Mouse (Mus musculus) heart, adult 2 months (tissue): ENCODE results near the gene Rfxap. TPM values are rescaled to one million over a fixed set of nuclear protein-coding genes. Genes with fewer than 3 reads are reported as not detected.

ENCODE experiments used
- DNase-seq, 2 experiments: peaks; one replicate each; pipeline ENCODE4 v3.0.0; 2021
- H3K27ac ChIP-seq: fragments of 200-600 bp; 2 replicates; pipeline ENCODE4 v1.8.1; 2022
- H3K27me3 ChIP-seq: fragments of 200-500 bp; 2 replicates; pipeline ENCODE4 v1.6.1; 2012; ENCODE audit warnings: mild to moderate bottlenecking, low read length, inconsistent platforms, mixed read lengths; ENCODE audit not compliant: control insufficient read depth, insufficient read depth
- H3K36me3 ChIP-seq: fragments of 200-500 bp; 2 replicates; pipeline ENCODE4 v1.6.1; 2012; ENCODE audit warnings: low read length, inconsistent platforms; ENCODE audit not compliant: control insufficient read depth, insufficient read depth
- H3K4me1 ChIP-seq: fragments of 200-500 bp; 2 replicates; pipeline ENCODE4 v1.6.1; 2011; ENCODE audit warnings: low read length; ENCODE audit not compliant: control insufficient read depth, insufficient read depth
- H3K4me3 ChIP-seq: fragments of 200-600 bp; 2 replicates; pipeline ENCODE4 v1.8.1; 2022
- H3K79me2 ChIP-seq: fragments of 200-500 bp; replicated peaks from 2 replicates; pipeline ENCODE4 v1.6.1; 2012; ENCODE audit warnings: mild to moderate bottlenecking, inconsistent platforms, low read length, moderate library complexity, mixed read lengths; ENCODE audit not compliant: control insufficient read depth, insufficient read depth
- H3K9ac ChIP-seq: fragments of 200-500 bp; 2 replicates; pipeline ENCODE4 v1.6.1; 2012; ENCODE audit warnings: low read depth, mild to moderate bottlenecking, control low read depth, inconsistent platforms, low read length, mixed read lengths
- CTCF ChIP-seq: fragments of 200-600 bp; IDR thresholded peaks from 2 replicates; pipeline ENCODE4 v1.8.1; 2022; ENCODE audit warnings: antibody characterized with exemption, mild to moderate bottlenecking, moderate library complexity
- EP300 ChIP-seq: fragments of 200-500 bp; IDR thresholded peaks from 2 replicates; pipeline ENCODE4 v1.6.1; 2011; ENCODE audit warnings: low read depth, low read length, control low read depth; ENCODE audit not compliant: insufficient read depth
- POLR2A ChIP-seq: fragments of 200-500 bp; IDR thresholded peaks from 2 replicates; pipeline ENCODE4 v1.6.1; 2011; ENCODE audit warnings: mild to moderate bottlenecking, low read depth, low read length, control low read depth; ENCODE audit not compliant: insufficient read depth
- WGBS: fragments of 180-500 bp; shearing (Covaris S2); methylation state at CpG from one replicate; pipeline ENCODE4 v1.1.7; 2018; 5-methylcytosine and 5-hydroxymethylcytosine counted together
- intact Hi-C: fragments of 180-260 bp; cut with DNase I; formaldehyde crosslinking; loops from one replicate; pipeline ENCODE4 v1.15.1; 2025
- polyA plus RNA-seq: library from polyadenylated mRNA; depleted of rRNA; stranded (reverse); fragments of >200 nt; gene quantifications from 2 replicates; pipeline ENCODE4 v1.2.3, GENCODE M21; 2012
- total RNA-seq, 2 experiments: library from RNA; stranded (reverse); gene quantifications; 2 replicates each; pipeline ENCODE4 v1.2.3; 2021

Rfxap gene
- total and polyA plus RNA-seq, 3 experiments, result 11.0 to 22.3 (median 20.5) TPM

DNA sequence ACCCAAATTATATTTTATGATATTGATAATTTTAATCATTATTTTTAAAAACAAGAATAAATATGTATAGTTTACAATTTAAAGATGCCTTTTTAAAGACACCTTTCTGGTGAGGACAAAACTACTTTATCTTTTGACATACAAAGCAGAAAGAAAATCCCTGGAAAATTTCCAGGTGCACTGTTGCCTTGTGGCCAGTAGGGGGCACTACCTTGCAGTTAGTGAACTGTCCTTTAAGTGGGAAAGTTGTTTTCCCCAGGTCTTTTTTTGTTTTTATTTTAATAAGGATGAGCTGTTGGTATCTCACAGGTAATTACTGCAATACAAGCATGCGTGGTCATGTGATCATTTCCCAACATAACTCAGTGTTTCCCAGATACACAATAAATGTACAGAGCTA lies 11.8 kb downstream of the Rfxap start:
- DNase-seq, result no peak
- Histone ChIP-seq H3K4me3 (no peak overlapping the region), H3K36me3 (no peaks in the 10 kb centered on the region), H3K27ac (no peak overlapping the region), H3K79me2 (no peaks in the 10 kb centered on the region), H3K9ac (no peak overlapping the region), H3K27me3 (no peaks in the 10 kb centered on the region; the same call in 1 of the 2 replicates), H3K4me1 (no peaks in the 10 kb centered on the region)
- intact Hi-C loops, result no loop called here
- TF ChIP-seq CTCF (peak; percentile 81), EP300 (no peak)
- 94% methylated on average over 1 of the region's 1 CpGs for WGBS

DNA sequence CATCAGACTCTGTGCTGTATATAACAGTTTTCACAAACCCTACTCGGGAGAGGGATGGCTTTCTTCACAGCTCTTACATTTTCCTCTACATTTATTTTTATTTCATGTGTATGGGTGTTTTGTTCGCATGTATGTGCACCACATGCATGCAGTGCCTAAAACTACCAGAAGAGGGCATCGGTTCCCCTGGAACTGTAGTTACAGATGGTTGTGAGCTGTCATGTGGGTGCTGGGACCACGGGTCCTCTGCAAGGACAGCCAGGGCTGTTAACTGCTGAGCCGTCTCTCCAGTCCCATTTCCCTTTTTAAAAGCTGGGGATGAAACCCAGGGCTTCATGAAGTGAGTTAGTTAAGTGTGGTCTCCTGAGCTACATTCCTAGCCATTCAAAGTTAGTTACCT lies 12.2 kb downstream of the Rfxap start:
- H3K27me3 ChIP-seq, result no peaks in the 10 kb centered on the region; the same call in 1 of the 2 replicates
- H3K36me3 ChIP-seq, result no peaks in the 10 kb centered on the region
- TF ChIP-seq CTCF (no peak), EP300 (no peak), POLR2A (no peak)
- H3K4me3 ChIP-seq, result no peak overlapping the region
- H3K27ac ChIP-seq, result no peak overlapping the region
- H3K79me2 ChIP-seq, result no peaks in the 10 kb centered on the region
- DNase-seq, result no peak
- H3K4me1 ChIP-seq, result no peaks in the 10 kb centered on the region
- 93% methylated on average over 5 of the region's 5 CpGs for WGBS
- no peak overlapping the region for H3K9ac ChIP-seq
- intact Hi-C loops, result no loop called here

DNA sequence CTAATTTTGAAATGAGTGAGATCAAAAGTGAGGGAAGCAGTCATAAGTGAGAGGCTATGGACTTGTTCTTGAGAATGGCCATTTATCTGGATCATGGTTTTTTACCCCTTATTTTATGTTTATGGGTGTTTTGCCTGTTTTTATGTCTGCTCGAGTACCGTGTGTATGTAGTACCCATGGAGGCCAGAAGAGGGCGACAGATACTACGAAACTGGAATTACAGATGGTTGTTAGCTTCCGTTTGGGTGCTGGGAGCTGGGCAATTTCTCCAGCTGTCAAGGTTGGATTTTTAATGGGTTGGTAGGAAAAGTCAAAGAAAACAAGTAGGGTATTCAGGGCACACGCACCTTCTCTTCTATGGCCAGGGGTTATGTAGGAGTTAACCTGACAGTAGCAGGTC lies 13.8 kb downstream of the Rfxap start:
- Histone ChIP-seq H3K9ac (no peak overlapping the region), H3K79me2 (no peaks in the 10 kb centered on the region), H3K4me3 (no peak overlapping the region), H3K36me3 (no peaks in the 10 kb centered on the region), H3K4me1 (no peaks in the 10 kb centered on the region), H3K27ac (no peak overlapping the region), H3K27me3 (no peaks in the 10 kb centered on the region; the same call in 1 of the 2 replicates)
- no peak for DNase-seq
- intact Hi-C loops, result no loop called here
- 85% methylated on average over 6 of the region's 6 CpGs for WGBS
- TF ChIP-seq EP300, result no peak
- peak; percentile 46 for TF ChIP-seq CTCF

DNA sequence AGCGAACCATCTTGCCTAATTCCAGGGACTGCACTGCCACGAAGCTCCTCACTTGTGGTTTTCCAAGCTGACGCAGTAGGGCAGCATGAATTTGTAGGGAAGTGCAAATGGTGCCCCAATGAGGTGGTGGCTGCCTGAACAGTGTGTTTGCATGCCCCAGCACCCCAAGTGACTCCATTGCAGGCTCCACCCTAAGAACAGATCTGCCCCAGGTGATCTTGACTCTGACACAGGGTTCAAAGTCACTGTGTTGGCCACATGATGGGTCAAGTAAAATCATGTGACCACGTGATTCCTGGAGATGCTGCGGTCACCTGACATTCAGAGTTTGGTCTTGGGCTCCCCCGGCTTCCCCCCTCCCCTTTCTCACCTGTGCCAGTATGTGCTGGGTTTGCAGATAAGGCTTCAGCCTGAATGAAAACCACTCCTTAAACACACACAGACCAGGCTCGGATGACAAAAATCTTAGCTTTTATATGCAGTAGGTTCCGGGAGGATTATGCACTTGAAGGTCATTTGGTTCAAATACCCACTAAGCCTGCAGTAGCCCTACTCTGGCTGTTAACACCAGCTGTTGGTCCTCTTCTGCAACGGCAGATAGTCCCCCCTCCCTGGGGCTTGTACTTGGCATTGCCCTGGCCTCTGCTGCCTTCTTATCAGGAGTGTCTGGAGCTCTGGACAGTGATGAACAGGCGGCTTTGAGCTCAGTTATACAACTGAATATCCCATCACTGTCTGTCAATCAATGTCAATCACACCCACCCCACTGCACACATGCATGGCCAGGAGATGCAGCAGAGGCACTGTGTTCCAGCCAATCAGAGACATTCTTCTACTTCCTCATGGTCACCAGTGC lies 15.5 kb downstream of the Rfxap start:
- intact Hi-C loops, result no loop called here
- no peak overlapping the region for H3K9ac ChIP-seq
- 63% methylated on average over 10 of the region's 10 CpGs for WGBS
- no peak overlapping the region for H3K27ac ChIP-seq
- H3K4me3 ChIP-seq, result no peak overlapping the region
- H3K4me1 ChIP-seq, result no peaks in the 10 kb centered on the region
- no peaks in the 10 kb centered on the region for H3K79me2 ChIP-seq
- no peaks in the 10 kb centered on the region for H3K27me3 ChIP-seq
- H3K36me3 ChIP-seq, result no peaks in the 10 kb centered on the region
- TF ChIP-seq CTCF (no peak), POLR2A (no peak)
- no peak for DNase-seq

DNA sequence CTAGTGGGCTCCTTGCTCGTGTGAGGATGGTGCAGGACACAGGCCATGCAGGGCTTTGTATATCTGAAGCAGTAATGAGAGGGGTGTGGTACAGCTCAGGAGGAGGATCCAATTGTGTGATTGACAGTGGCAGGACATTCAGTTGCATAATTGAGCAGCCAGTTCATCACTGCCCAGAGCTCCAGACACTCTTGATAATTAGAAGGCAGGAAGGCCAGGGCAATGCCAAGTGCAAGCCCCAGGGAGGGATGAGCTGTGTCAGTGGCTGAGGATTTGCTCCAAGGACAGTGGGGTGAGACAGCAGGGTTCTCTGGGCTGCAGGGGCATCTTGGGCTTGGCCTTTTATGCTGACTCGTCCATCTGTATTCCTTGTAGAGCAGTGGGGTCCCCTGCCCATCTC lies 17.0 kb downstream of the Rfxap start:
- H3K27ac ChIP-seq, result no peak overlapping the region
- TF ChIP-seq CTCF (no peak), POLR2A (no peak), EP300 (no peak)

DNA sequence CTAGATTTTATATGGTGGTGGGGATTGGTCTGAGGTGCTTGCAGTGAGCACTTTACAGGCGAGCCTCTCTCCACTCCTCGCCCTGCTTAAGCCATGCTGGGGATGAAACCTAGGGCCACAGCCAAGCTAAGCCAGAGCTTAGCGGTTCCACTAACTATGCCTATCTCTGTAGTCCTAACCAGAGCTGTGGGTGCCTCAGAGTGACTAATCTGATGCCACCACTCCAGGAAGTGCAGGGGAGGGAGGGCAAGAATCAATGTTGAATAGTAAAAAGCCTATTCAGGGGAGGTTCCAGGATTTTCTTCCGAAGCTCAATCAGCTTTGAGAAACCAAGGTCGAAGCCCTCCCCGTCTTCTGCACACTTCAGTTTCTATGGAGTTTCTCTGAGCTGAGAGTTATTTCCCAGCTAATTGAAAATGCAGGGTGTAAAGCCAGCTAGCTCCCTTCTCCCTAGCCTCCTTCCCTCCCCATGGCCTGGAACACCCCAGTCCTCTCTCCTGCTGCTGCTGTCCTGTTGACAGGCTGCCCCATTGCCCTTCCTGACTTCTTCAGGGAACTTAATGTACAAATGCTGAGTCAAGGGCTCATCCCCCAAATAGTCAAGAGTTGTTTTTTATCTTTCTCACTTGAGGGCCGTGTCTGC lies 31.5 kb downstream of the Rfxap start:
- H3K4me3 ChIP-seq, result no peak overlapping the region
- TF ChIP-seq POLR2A, result no peak
- TF ChIP-seq EP300, result no peak
- TF ChIP-seq CTCF, result no peak
- H3K9ac ChIP-seq, result no peak overlapping the region
- no peaks in the 10 kb centered on the region for H3K79me2 ChIP-seq
- WGBS, result 67% methylated on average over 7 of the region's 7 CpGs
- H3K27me3 ChIP-seq, result no peaks in the 10 kb centered on the region
- H3K4me1 ChIP-seq, result no peaks in the 10 kb centered on the region
- H3K27ac ChIP-seq, result no peak overlapping the region
- DNase-seq, result no peak
- H3K36me3 ChIP-seq, result no peaks in the 10 kb centered on the region
- intact Hi-C loops, result no loop called here

More for the DNA sequence above, 17.0 kb downstream of the Rfxap start:
- 40% methylated on average over 2 of the region's 2 CpGs for WGBS
- no peaks in the 10 kb centered on the region for H3K79me2 ChIP-seq
- DNase-seq, result no peak
- intact Hi-C loops, result no loop called here
- H3K4me1 ChIP-seq, result no peaks in the 10 kb centered on the region
- H3K9ac ChIP-seq, result no peak overlapping the region
- no peaks in the 10 kb centered on the region for H3K36me3 ChIP-seq
- no peak overlapping the region for H3K4me3 ChIP-seq
- H3K27me3 ChIP-seq, result no peaks in the 10 kb centered on the region
